Mouse (Mus musculus): ENCODE data around the gene Gm49384. TPM values are rescaled to one million over a fixed set of nuclear protein-coding genes. Genes with fewer than 3 reads are reported as not detected.
"Not testable (repeated sequence)": the region's sequence is repeated elsewhere in the genome, so short reads cannot be mapped to it uniquely, and the experiment has no call there.

Gene Gm49384
- polyA plus RNA-seq, 1 experiment from 2014 or later, result 11.6 TPM

- H3K9ac ChIP-seq (ENCODE audit: low read depth, low read length), result no peak overlapping the region
- H3K9me3 ChIP-seq (ENCODE audit: control insufficient read depth, low read length), result no peaks in the 10 kb centered on the region
- H3K27me3 ChIP-seq (replicated peaks; ENCODE audit: control insufficient read depth, insufficient read depth, low read length), result no peaks in the 10 kb centered on the region
- H3K4me1 ChIP-seq (ENCODE audit: control insufficient read depth, insufficient read depth, low read depth, low read length), result peaks cover 17% of the 10 kb centered on the region
- no peak overlapping the region for H3K27ac ChIP-seq (ENCODE audit: low read depth, low read length)
- no peaks in the 10 kb centered on the region for H3K36me3 ChIP-seq (ENCODE audit: control insufficient read depth, insufficient read depth, low read length)
- WGBS, result 92% methylated on average over 4 of the region's 4 CpGs
- H3K4me3 ChIP-seq (ENCODE audit: low read length), result no peak overlapping the region
- no peak for ATAC-seq
- H3K4me2 ChIP-seq (ENCODE audit: low read length), result no peak overlapping the region
These were observed 22.3 kb downstream of the Gm49384 start for GRCm38 (mm10) chr12:69181800-69182199.

DNA sequence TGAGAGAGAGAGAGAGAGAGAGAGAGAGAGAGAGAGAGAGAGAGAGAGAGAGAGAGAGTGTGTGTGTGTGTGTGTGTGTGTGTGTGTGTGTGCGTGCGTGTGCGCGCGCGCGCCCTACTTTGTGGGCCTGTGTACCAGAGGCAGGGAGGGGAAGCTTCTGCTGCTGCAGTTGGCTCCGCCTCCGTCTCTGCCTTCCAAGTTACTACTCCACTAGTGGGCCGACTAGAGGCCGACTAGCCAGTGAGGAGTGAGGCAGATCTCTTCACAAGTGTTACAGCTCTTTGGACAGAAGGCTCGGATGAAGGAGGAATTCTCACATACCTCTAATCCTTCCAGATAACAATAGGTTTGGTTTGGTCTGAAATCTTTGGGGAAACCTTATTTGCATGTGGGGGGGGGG, 24.7 kb downstream of the Gm49384 start:
- Histone ChIP-seq H3K4me2 (ENCODE audit: low read length) (no peak overlapping the region), H3K27ac (ENCODE audit: low read depth, low read length) (no peak overlapping the region), H3K9me3 (ENCODE audit: control insufficient read depth, low read length) (no peaks in the 10 kb centered on the region), H3K9ac (ENCODE audit: low read depth, low read length) (no peak overlapping the region), H3K4me3 (ENCODE audit: low read length) (no peak overlapping the region), H3K27me3 (replicated peaks; ENCODE audit: control insufficient read depth, insufficient read depth, low read length) (no peaks in the 10 kb centered on the region), H3K36me3 (ENCODE audit: control insufficient read depth, insufficient read depth, low read length) (no peaks in the 10 kb centered on the region), H3K4me1 (ENCODE audit: control insufficient read depth, insufficient read depth, low read depth, low read length) (peaks cover 5% of the 10 kb centered on the region)
- ATAC-seq, result no peak
- 66% methylated on average over 12 of the region's 12 CpGs for WGBS

- Histone ChIP-seq H3K27me3 (replicated peaks; ENCODE audit: control insufficient read depth, insufficient read depth, low read length) (no peaks in the 10 kb centered on the region), H3K4me3 (ENCODE audit: low read length) (no peak overlapping the region), H3K4me1 (ENCODE audit: control insufficient read depth, insufficient read depth, low read depth, low read length) (no peaks in the 10 kb centered on the region; the same call in 1 of the 2 replicates), H3K36me3 (ENCODE audit: control insufficient read depth, insufficient read depth, low read length) (no peaks in the 10 kb centered on the region), H3K9ac (ENCODE audit: low read depth, low read length) (no peak overlapping the region), H3K4me2 (ENCODE audit: low read length) (no peak overlapping the region), H3K27ac (ENCODE audit: low read depth, low read length) (no peak overlapping the region), H3K9me3 (ENCODE audit: control insufficient read depth, low read length) (no peaks in the 10 kb centered on the region)
- 79% methylated on average over 3 of the region's 3 CpGs for WGBS
- ATAC-seq, result no peak
These were observed 26.5 kb downstream of the Gm49384 start for GRCm38 (mm10) chr12:69177526-69177925.

GRCm38 (mm10) chr12:69175975-69176374, 28.1 kb downstream of the Gm49384 start:
- H3K27me3 ChIP-seq (replicated peaks; ENCODE audit: control insufficient read depth, insufficient read depth, low read length), result no peaks in the 10 kb centered on the region
- no peak for ATAC-seq
- no peak overlapping the region for H3K9ac ChIP-seq (ENCODE audit: low read depth, low read length)
- H3K4me2 ChIP-seq (ENCODE audit: low read length), result no peak overlapping the region
- H3K4me3 ChIP-seq (ENCODE audit: low read length), result no peak overlapping the region
- WGBS, result 97% methylated on average over 3 of the region's 3 CpGs
- H3K9me3 ChIP-seq (ENCODE audit: control insufficient read depth, low read length), result no peaks in the 10 kb centered on the region
- no peak overlapping the region for H3K27ac ChIP-seq (ENCODE audit: low read depth, low read length)
- H3K4me1 ChIP-seq (ENCODE audit: control insufficient read depth, insufficient read depth, low read depth, low read length), result no peaks in the 10 kb centered on the region
- H3K36me3 ChIP-seq (ENCODE audit: control insufficient read depth, insufficient read depth, low read length), result no peaks in the 10 kb centered on the region

- H3K9me3 ChIP-seq (ENCODE audit: control insufficient read depth, low read length), result no peaks in the 10 kb centered on the region
- ATAC-seq, result no peak
- H3K4me3 ChIP-seq (ENCODE audit: low read length), result no peak overlapping the region
- H3K27ac ChIP-seq (ENCODE audit: low read depth, low read length), result no peak overlapping the region
- H3K27me3 ChIP-seq (replicated peaks; ENCODE audit: control insufficient read depth, insufficient read depth, low read length), result no peaks in the 10 kb centered on the region
- peaks cover 8% of the 10 kb centered on the region for H3K4me1 ChIP-seq (ENCODE audit: control insufficient read depth, insufficient read depth, low read depth, low read length)
- no peaks in the 10 kb centered on the region for H3K36me3 ChIP-seq (ENCODE audit: control insufficient read depth, insufficient read depth, low read length)
- H3K4me2 ChIP-seq (ENCODE audit: low read length), result no peak overlapping the region
- 94% methylated on average over 2 of the region's 2 CpGs for WGBS
- H3K9ac ChIP-seq (ENCODE audit: low read depth, low read length), result no peak overlapping the region
These were observed 32.8 kb downstream of the Gm49384 start for GRCm38 (mm10) chr12:69171307-69171706.

- Histone ChIP-seq H3K27ac (ENCODE audit: low read depth, low read length) (peak within 1 kb of the TSS; percentile 69), H3K9me3 (ENCODE audit: control insufficient read depth, low read length) (no peaks in the 10 kb centered on the region), H3K36me3 (ENCODE audit: control insufficient read depth, insufficient read depth, low read length) (no peaks in the 10 kb centered on the region), H3K9ac (ENCODE audit: low read depth, low read length) (peak within 1 kb of the TSS; percentile 74), H3K4me3 (ENCODE audit: low read length) (peak within 1 kb of the TSS; percentile 77), H3K4me2 (ENCODE audit: low read length) (peak within 1 kb of the TSS; percentile 95), H3K4me1 (ENCODE audit: control insufficient read depth, insufficient read depth, low read depth, low read length) (peaks cover 8% of the 10 kb centered on the region), H3K27me3 (replicated peaks; ENCODE audit: control insufficient read depth, insufficient read depth, low read length) (no peaks in the 10 kb centered on the region)
- under 1% methylated on average over 40 of the region's 40 CpGs for WGBS
- peak; percentile 97 for ATAC-seq
These were observed 35.5 kb downstream of the Gm49384 start, which contains the start of gene Lrr1 for GRCm38 (mm10) chr12:69168461-69169106. TSS of gene Lrr1 (plus strand) at chr12:69168814.

GRCm38 (mm10) chr12:69167656-69168460, 36.2 kb downstream of the Gm49384 start:
- Histone ChIP-seq H3K4me2 (ENCODE audit: low read length) (peak overlapping the region; percentile 95), H3K27me3 (replicated peaks; ENCODE audit: control insufficient read depth, insufficient read depth, low read length) (no peaks in the 10 kb centered on the region), H3K9ac (ENCODE audit: low read depth, low read length) (peak overlapping the region; percentile 74), H3K4me1 (ENCODE audit: control insufficient read depth, insufficient read depth, low read depth, low read length) (peaks cover 8% of the 10 kb centered on the region), H3K36me3 (ENCODE audit: control insufficient read depth, insufficient read depth, low read length) (no peaks in the 10 kb centered on the region), H3K4me3 (ENCODE audit: low read length) (peak overlapping the region; percentile 77), H3K9me3 (ENCODE audit: control insufficient read depth, low read length) (no peaks in the 10 kb centered on the region), H3K27ac (ENCODE audit: low read depth, low read length) (peak overlapping the region; percentile 48)
- ATAC-seq, result peak; percentile 73
- WGBS, result 7% methylated on average over 18 of the region's 18 CpGs

GRCm38 (mm10) chr12:69166861-69167581, 37.0 kb downstream of the Gm49384 start:
- not testable (repeated sequence) for H3K27me3 ChIP-seq (replicated peaks; ENCODE audit: control insufficient read depth, insufficient read depth, low read length); H3K4me2 ChIP-seq (ENCODE audit: low read length); H3K4me1 ChIP-seq (ENCODE audit: control insufficient read depth, insufficient read depth, low read depth, low read length); H3K9ac ChIP-seq (ENCODE audit: low read depth, low read length); H3K27ac ChIP-seq (ENCODE audit: low read depth, low read length); H3K4me3 ChIP-seq (ENCODE audit: low read length); H3K36me3 ChIP-seq (ENCODE audit: control insufficient read depth, insufficient read depth, low read length); H3K9me3 ChIP-seq (ENCODE audit: control insufficient read depth, low read length); ATAC-seq
- 72% methylated on average over 8 of the region's 8 CpGs for WGBS

DNA sequence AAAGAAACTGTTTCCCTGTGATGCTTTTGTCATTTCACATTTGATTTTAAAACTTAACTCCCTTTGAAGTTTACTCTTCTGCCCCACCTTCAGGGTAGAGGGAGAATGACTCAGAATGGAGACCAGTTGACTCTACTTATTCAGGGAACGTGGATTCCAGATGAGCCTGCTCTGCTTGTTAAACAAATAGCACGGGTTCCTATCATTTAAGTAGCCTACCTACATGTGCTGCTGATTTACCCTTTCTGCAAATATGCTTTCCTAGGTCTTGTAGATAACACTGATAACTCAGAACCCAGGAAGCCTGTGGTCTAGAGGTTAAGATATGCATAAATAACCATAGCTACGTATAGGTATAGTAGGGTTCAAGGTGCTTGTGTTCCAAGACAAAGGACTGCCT, 39.2 kb downstream of the Gm49384 start:
- Histone ChIP-seq H3K4me1 (ENCODE audit: control insufficient read depth, insufficient read depth, low read depth, low read length) (peaks cover 8% of the 10 kb centered on the region), H3K4me2 (ENCODE audit: low read length) (no peak overlapping the region), H3K36me3 (ENCODE audit: control insufficient read depth, insufficient read depth, low read length) (no peaks in the 10 kb centered on the region), H3K27me3 (replicated peaks; ENCODE audit: control insufficient read depth, insufficient read depth, low read length) (no peaks in the 10 kb centered on the region), H3K9ac (ENCODE audit: low read depth, low read length) (no peak overlapping the region), H3K4me3 (ENCODE audit: low read length) (no peak overlapping the region), H3K9me3 (ENCODE audit: control insufficient read depth, low read length) (no peaks in the 10 kb centered on the region), H3K27ac (ENCODE audit: low read depth, low read length) (no peak overlapping the region)
- 65% methylated on average over 3 of the region's 3 CpGs for WGBS
- no peak for ATAC-seq
